11 mouse cellular contexts compared by ENCODE assay signal in genomic region chr5:119322411-119322810, GRCm38 (mm10).
"Had no signal": no experiment of that assay in that cellular context is flagged by ENCODE, and none has a peak within 500 bp of the region (broad histone marks: within the 10 kb centered on the region; RNA-seq: fewer than 3 reads in every experiment).

No protein-coding gene starts in this region.

- H3K9ac ChIP-seq: kidney, embryonic 15.5 days; liver, embryonic 14.5 days; lung, embryonic 15.5 days; midbrain, embryonic 15.5 days; stomach, embryonic 15.5 days had no signal

- ATAC-seq: midbrain, embryonic 15.5 days had no signal

- H3K4me3 ChIP-seq: kidney, embryonic 15.5 days; left cerebral cortex, adult 2 months; lung, embryonic 15.5 days; midbrain, embryonic 10.5 days; midbrain, embryonic 15.5 days; stomach, embryonic 15.5 days had no signal

- H3K27me3 ChIP-seq: kidney, embryonic 15.5 days; lung, embryonic 15.5 days; megakaryocyte, embryonic 14.5 days; midbrain, embryonic 15.5 days; stomach, embryonic 15.5 days had no signal

- H3K27ac ChIP-seq: kidney, embryonic 15.5 days; left cerebral cortex, adult 2 months; liver, embryonic 14.5 days; lung, embryonic 15.5 days; midbrain, embryonic 10.5 days; midbrain, embryonic 15.5 days; stomach, embryonic 15.5 days had no signal

- DNase-seq: kidney, adult 8-10 months; layer of hippocampus, postnatal 36 days; right cerebral cortex, postnatal 25 days had no signal

- H3K4me2 ChIP-seq: kidney, embryonic 15.5 days; lung, embryonic 15.5 days; midbrain, embryonic 15.5 days; stomach, embryonic 15.5 days had no signal

- H3K4me1 ChIP-seq: midbrain, embryonic 15.5 days; stomach, embryonic 15.5 days had no signal

- H3K9me3 ChIP-seq: kidney, embryonic 15.5 days; lung, embryonic 15.5 days; megakaryocyte, embryonic 14.5 days; midbrain, embryonic 10.5 days; midbrain, embryonic 15.5 days; stomach, embryonic 15.5 days had no signal

- H3K36me3 ChIP-seq: kidney, embryonic 15.5 days; lung, embryonic 15.5 days; midbrain, embryonic 10.5 days; midbrain, embryonic 15.5 days; stomach, embryonic 15.5 days had no signal
